Mouse (Mus musculus) gastrocnemius, postnatal 36 days (tissue): Measurements from ENCODE around the gene Fetub. TPM values are rescaled to one million over a fixed set of nuclear protein-coding genes. Genes with fewer than 3 reads are reported as not detected.

Source experiments
- DNase-seq, 2 experiments: peaks; one replicate each; pipeline ENCODE4 v3.0.0; 2022
- intact Hi-C: fragments of 180-260 bp; cut with DNase I; formaldehyde crosslinking; loops from one replicate; pipeline ENCODE4 v1.15.1; 2025
- long read RNA-seq, 2 experiments: library from polyadenylated mRNA; stranded (forward); transcript quantifications; one replicate each; pipeline ENCODE4 v2.0.0; 2021
- total RNA-seq, 2 experiments: library from RNA; stranded (reverse); gene quantifications; 2 replicates each; pipeline ENCODE4 v1.2.3; 2021

Gene Fetub
- under 1 TPM in 1 of 2 experiments, not detected in 1; 0.18 TPM for total RNA-seq
- long read RNA-seq, experiment 1 = 0 reads
- long read RNA-seq, experiment 2 = 0 reads

GRCm38 (mm10) chr16:22918034-22918433 lies at the start of gene Fetub:
TSS of gene Fetub (plus strand) at chr16:22918334.
- intact Hi-C loops = no loop called here
- no peak for DNase-seq

GRCm38 (mm10) chr16:22872397-22872796 lies 45.7 kb upstream of the Fetub start:
- intact Hi-C loops = no loop called here
- DNase-seq = no peak

- intact Hi-C loops = no loop called here
- no peak for DNase-seq
These were observed 44.8 kb upstream of the Fetub start for GRCm38 (mm10) chr16:22873369-22873768.

- intact Hi-C loops = loop anchor here (2.0 to 5.0 kb wide), 2 partner anchors 171 to 258 kb away; no protein-coding TSS in a partner anchor
- DNase-seq = no peak
These were observed 41.7 kb upstream of the Fetub start for GRCm38 (mm10) chr16:22876218-22877043.

GRCm38 (mm10) chr16:22877660-22878390 lies 40.3 kb upstream of the Fetub start:
- intact Hi-C loops = loop anchor here (2.0 to 5.0 kb wide), 2 partner anchors 169 to 257 kb away; no protein-coding TSS in a partner anchor
- no peak for DNase-seq

GRCm38 (mm10) chr16:22878716-22879115 lies 39.4 kb upstream of the Fetub start:
- no peak for DNase-seq
- intact Hi-C loops = loop anchor here (5.0 kb wide), 1 partner anchor 169 kb away; no protein-coding TSS in a partner anchor

GRCm38 (mm10) chr16:22879945-22880595 lies 38.1 kb upstream of the Fetub start:
- intact Hi-C loops = loop anchor here (5.0 kb wide), 1 partner anchor 167 kb away; no protein-coding TSS in a partner anchor
- DNase-seq = no peak

GRCm38 (mm10) chr16:22880900-22881299 lies 37.2 kb upstream of the Fetub start:
- intact Hi-C loops = no loop called here
- DNase-seq = no peak

- intact Hi-C loops = no loop called here
- no peak for DNase-seq
These were observed 36.6 kb upstream of the Fetub start for GRCm38 (mm10) chr16:22881487-22881886.

- no peak for DNase-seq
- intact Hi-C loops = no loop called here
These were observed 34.7 kb upstream of the Fetub start for GRCm38 (mm10) chr16:22883441-22883840.

GRCm38 (mm10) chr16:22885356-22885755 lies 32.8 kb upstream of the Fetub start:
- DNase-seq = no peak
- intact Hi-C loops = no loop called here

GRCm38 (mm10) chr16:22886726-22887125 lies 31.4 kb upstream of the Fetub start:
- DNase-seq = no peak
- intact Hi-C loops = no loop called here

GRCm38 (mm10) chr16:22888835-22889234 lies 29.3 kb upstream of the Fetub start:
- intact Hi-C loops = no loop called here
- DNase-seq = no peak

- intact Hi-C loops = no loop called here
- no peak for DNase-seq
These were observed 28.4 kb upstream of the Fetub start for GRCm38 (mm10) chr16:22889716-22890115.

GRCm38 (mm10) chr16:22890683-22891510 lies 27.2 kb upstream of the Fetub start, which contains the start of gene Ahsg:
TSS of gene Ahsg (plus strand) at chr16:22891277.
- intact Hi-C loops = no loop called here
- DNase-seq = no peak

- intact Hi-C loops = no loop called here
- DNase-seq = no peak
These were observed 26.4 kb upstream of the Fetub start for GRCm38 (mm10) chr16:22891733-22892154.

- DNase-seq = no peak
- intact Hi-C loops = no loop called here
These were observed 24.0 kb upstream of the Fetub start for GRCm38 (mm10) chr16:22894095-22894494.

- intact Hi-C loops = no loop called here
- DNase-seq = no peak
These were observed 21.5 kb upstream of the Fetub start for GRCm38 (mm10) chr16:22896618-22897017.

- DNase-seq = no peak
- intact Hi-C loops = no loop called here
These were observed 18.8 kb upstream of the Fetub start for GRCm38 (mm10) chr16:22899346-22899745.
